Mouse (Mus musculus) kidney, postnatal 14 days (tissue): ENCODE data around the gene Vps8.

Experiments
- DNase-seq: peaks from one replicate; pipeline ENCODE4 v3.0.0; 2022; ENCODE audit warnings: mixed read lengths

The Vps8 gene

GRCm38 (mm10) chr16:21422645-21423545 is at the start of gene Vps8:
TSS of gene Vps8 (plus strand) at chr16:21423118.
- peak; percentile 95 for DNase-seq

GRCm38 (mm10) chr16:21373316-21373960 is 49.5 kb upstream of the Vps8 start:
- no peak for DNase-seq

- DNase-seq = no peak
These were observed 48.9 kb upstream of the Vps8 start for GRCm38 (mm10) chr16:21374067-21374466.

- no peak for DNase-seq
These were observed 47.8 kb upstream of the Vps8 start for GRCm38 (mm10) chr16:21375147-21375546.

- no peak for DNase-seq
These were observed 46.6 kb upstream of the Vps8 start for GRCm38 (mm10) chr16:21376316-21376715.

- DNase-seq = no peak
These were observed 45.8 kb upstream of the Vps8 start for GRCm38 (mm10) chr16:21376949-21377604.

GRCm38 (mm10) chr16:21377605-21377968 is 45.3 kb upstream of the Vps8 start:
- DNase-seq = no peak

GRCm38 (mm10) chr16:21381469-21381868 is 41.4 kb upstream of the Vps8 start:
- no peak for DNase-seq

- no peak for DNase-seq
These were observed 40.6 kb upstream of the Vps8 start for GRCm38 (mm10) chr16:21382152-21382911.

- DNase-seq = peak; percentile 68
These were observed 36.7 kb upstream of the Vps8 start for GRCm38 (mm10) chr16:21385926-21386881.

- peak; percentile 68 for DNase-seq
These were observed 33.6 kb upstream of the Vps8 start for GRCm38 (mm10) chr16:21389316-21389715.

GRCm38 (mm10) chr16:21390744-21391143 is 32.2 kb upstream of the Vps8 start:
- DNase-seq = no peak

- no peak for DNase-seq
These were observed 30.8 kb upstream of the Vps8 start for GRCm38 (mm10) chr16:21392099-21392498.

GRCm38 (mm10) chr16:21392517-21393112 is 30.3 kb upstream of the Vps8 start:
- DNase-seq = peak; percentile 89

- no peak for DNase-seq
These were observed 27.4 kb upstream of the Vps8 start for GRCm38 (mm10) chr16:21395546-21395945.

- no peak for DNase-seq
These were observed 25.2 kb upstream of the Vps8 start for GRCm38 (mm10) chr16:21397681-21398080.

GRCm38 (mm10) chr16:21398345-21399051 is 24.4 kb upstream of the Vps8 start:
- DNase-seq = no peak

GRCm38 (mm10) chr16:21399942-21400341 is 23.0 kb upstream of the Vps8 start:
- no peak for DNase-seq

GRCm38 (mm10) chr16:21402068-21402467 is 20.9 kb upstream of the Vps8 start:
- DNase-seq = peak; percentile 60

GRCm38 (mm10) chr16:21403402-21403801 is 19.5 kb upstream of the Vps8 start:
- DNase-seq = no peak

- DNase-seq = no peak
These were observed 18.3 kb upstream of the Vps8 start for GRCm38 (mm10) chr16:21404631-21405030.
